Mouse (Mus musculus): ENCODE measurements around the gene Casz1.

The Casz1 gene

GRCm38 (mm10) chr4:148968859-148969258, 164.6 kb downstream of the Casz1 start:
- no peak for DNase-seq (ENCODE audit: low spot score in 2 of 2)

- no peak for DNase-seq (ENCODE audit: low spot score in 2 of 2)
These were observed 165.4 kb downstream of the Casz1 start for GRCm38 (mm10) chr4:148969610-148970009.

DNA sequence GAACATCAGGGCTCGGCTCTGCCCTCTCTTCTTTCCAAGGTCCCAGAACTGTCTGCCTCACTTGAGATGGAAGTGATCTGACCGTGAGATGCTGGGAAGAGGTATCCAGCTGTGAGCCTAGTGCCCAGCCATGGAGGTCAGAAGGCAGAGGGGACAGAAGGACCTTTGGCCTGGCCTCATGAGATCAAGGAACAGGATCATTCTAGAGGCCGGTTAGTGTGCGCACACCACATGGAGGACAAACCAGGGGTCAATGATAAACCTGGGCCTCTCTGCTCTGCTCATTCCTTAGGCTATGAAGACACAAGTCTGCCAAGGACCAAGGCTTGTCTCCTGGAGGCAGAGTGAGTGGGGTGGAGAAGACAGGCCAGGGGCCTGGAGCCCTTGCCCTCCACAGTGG, 166.5 kb downstream of the Casz1 start:
- no peak for DNase-seq (ENCODE audit: low spot score in 2 of 2)

GRCm38 (mm10) chr4:148971613-148972242, 167.5 kb downstream of the Casz1 start:
- no peak for DNase-seq (ENCODE audit: low spot score in 2 of 2)

- DNase-seq (ENCODE audit: low spot score in 2 of 2), result no peak
These were observed 168.5 kb downstream of the Casz1 start for GRCm38 (mm10) chr4:148972707-148973106.

- no peak for DNase-seq (ENCODE audit: low spot score in 2 of 2)
These were observed 169.2 kb downstream of the Casz1 start for GRCm38 (mm10) chr4:148973387-148973786.

DNA sequence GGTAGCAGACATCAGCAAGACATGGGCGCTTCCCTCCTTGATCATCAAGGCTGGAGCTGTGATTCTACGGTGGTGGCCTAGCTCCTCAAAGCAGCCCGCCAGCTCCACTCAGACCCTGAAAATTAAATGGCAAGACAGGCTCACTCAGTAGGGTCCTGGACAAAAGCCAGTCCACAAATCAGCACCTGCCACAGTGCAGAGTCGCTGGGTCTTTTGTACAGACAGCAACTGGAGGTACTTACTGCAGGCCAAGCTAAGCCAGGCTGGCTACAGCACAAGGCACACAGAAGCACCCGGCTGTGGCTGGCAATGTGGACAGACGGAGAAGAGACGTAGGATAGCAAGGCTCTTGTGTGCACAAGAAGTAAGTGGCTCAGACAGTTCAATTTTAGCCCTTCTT, 170.6 kb downstream of the Casz1 start:
- no peak for DNase-seq (ENCODE audit: low spot score in 2 of 2)

- DNase-seq (ENCODE audit: low spot score in 2 of 2), result no peak
These were observed 174.1 kb downstream of the Casz1 start for GRCm38 (mm10) chr4:148978221-148978855.

DNA sequence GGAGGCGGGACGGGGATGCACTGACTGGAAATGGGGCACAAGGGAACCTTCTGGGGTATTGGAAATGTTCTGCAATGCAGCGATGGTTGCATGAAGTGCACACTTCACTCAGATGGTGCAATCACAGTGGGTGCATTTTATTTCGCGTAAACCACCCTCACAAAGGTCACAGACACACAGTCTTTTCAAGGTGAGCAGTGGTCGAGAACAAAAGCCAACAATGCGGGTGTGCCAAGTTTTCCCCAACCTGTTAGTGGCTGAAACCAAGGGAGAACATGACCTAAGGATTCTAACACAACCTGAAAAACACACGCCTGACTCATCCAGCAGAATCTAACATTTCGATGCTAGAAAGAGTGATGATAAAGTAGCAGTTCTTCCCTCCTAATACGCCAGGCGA, 174.7 kb downstream of the Casz1 start:
- no peak for DNase-seq (ENCODE audit: low spot score in 2 of 2)

GRCm38 (mm10) chr4:148979837-148980236, 175.6 kb downstream of the Casz1 start:
- no peak for DNase-seq (ENCODE audit: low spot score in 2 of 2)

DNA sequence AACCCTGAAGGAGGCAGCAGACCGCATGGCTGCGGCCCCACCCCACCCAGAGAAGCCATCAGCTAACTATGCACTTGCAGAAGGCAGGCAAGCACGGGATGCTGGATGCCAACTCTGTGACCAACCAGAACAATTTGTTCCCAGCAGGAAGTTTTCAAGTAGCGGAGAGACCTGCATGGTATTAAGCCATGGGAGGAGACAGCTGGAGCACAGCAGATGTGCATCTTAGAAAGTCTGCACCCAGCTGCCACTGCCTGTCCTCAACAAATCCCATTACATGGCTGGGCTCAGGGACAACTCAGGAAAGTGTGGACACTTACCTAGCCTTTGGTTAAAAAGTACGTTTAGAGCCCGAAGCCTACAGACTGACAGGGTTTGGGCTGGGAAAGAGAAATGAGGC, 178.0 kb downstream of the Casz1 start:
- no peak for DNase-seq (ENCODE audit: low spot score in 2 of 2)

DNA sequence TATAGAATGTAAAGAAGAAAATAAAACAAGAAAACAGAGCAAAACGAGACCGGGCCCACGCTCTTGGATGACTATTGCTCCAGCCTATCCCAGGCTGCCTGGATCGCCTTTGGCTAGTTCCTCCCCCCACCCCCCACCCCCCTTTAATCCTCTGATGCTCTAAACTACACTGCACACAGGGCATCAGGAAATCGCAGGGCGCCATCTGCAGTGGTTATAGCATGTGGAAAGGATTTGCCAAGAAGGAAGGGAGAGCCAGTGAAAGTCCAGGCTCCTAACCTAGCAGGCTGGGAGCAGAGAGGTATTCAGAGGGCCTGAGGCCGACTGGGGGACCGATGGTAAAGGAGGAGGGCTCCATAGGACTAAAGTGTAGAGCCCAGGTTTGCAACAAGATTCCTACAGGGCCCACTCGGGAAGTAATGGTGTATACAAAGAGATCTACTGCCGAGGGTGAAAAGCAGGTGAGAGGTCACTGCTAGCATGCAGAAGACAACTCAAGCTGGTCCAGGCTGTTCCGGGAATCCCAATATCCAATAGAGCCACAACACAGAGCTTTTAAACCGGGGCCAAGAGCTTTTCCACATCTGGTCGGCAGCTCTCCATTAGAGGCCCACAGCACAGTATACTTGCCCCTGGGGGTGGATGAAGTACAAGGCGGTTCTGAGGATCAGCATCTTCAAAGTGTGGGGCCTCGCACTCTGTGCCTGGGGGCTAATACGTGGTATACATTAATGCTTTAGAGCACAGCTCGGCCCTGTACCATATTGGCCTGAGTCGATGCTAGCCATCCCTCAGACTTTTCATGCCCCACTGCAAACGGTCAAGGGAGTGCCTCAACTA, 180.7 kb downstream of the Casz1 start:
- DNase-seq (ENCODE audit: low spot score in 2 of 2), result no peak

- no peak for DNase-seq (ENCODE audit: low spot score in 2 of 2)
These were observed 181.6 kb downstream of the Casz1 start for GRCm38 (mm10) chr4:148985541-148986476.

- no peak for DNase-seq (ENCODE audit: low spot score in 2 of 2)
These were observed 185.8 kb downstream of the Casz1 start for GRCm38 (mm10) chr4:148990038-148990437.

DNA sequence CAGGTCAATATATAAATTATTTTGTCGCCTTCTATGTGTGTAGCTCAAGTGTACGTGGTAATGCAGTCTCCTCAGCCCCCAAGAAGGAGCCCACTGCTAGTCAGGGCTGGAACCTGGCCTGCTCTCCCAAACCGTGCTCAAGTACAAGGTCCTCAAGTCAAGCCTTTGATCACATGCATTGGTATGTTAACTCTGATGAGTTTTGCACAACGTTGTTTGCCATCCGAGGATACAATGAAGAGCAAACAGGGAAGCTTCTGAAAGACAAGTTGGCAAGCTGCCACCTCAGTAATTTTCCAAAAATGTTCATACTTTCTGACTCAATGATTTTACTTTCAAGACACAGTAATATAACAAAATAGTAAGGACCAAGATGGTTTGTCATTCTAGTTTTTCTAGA, 189.7 kb downstream of the Casz1 start:
- no peak for DNase-seq (ENCODE audit: low spot score in 2 of 2)

- DNase-seq (ENCODE audit: low spot score in 2 of 2), result no peak
These were observed 196.5 kb downstream of the Casz1 start for GRCm38 (mm10) chr4:149000746-149001145.

GRCm38 (mm10) chr4:149001515-149001914, 197.3 kb downstream of the Casz1 start:
- DNase-seq (ENCODE audit: low spot score in 2 of 2), result no peak

DNA sequence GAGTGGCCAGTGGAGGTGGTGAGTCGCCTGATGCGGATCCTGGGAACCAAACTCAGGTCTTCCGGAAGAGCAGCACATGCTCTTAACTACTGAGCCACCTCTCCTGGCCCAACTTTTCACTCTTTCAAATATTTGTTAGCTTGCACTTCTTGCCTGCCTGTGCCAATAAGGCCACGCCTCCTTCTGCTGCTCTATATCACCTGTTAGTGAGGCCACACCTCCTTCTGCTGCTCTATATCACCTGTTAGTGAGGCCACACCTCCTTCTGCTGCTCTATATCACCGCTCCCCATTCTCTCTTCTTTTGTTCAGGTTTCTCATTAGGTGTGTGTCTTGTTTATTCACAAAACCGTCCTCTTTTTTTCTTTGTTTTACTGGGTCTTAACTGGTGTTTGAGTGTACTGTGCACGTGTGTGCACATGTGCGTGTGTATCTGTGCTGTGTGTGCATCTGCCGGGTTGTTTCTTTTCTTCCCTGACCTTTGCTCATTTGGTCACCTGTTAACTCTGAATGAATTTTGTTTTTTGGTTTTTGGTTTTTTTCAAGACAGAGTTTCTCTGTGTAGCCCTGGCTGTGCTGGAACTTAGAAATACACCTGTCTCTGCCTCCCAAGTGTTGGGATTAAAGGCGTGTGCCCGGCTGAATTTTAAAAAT, 198.3 kb downstream of the Casz1 start:
- no peak for DNase-seq (ENCODE audit: low spot score in 2 of 2)

Measured in frontal cortex, postnatal 36 days (tissue).